Mouse (Mus musculus) ES-Bruce4 (cell line): ENCODE measurements at regions not wholly inside any gene's neighbourhood (a gene's known extent, or its start where the extent isn't known, plus 50 kb on each side); places are given as distances from the start of the nearest gene placed in this dataset.

Experiments
- CTCF ChIP-seq: IDR thresholded peaks from one replicate; pipeline ENCODE4 v1.8.1; 2011; ENCODE audit warnings: low read depth, low read length
- EP300 ChIP-seq: IDR thresholded peaks from 2 replicates; pipeline ENCODE4 v1.6.1; 2011; ENCODE audit warnings: low read depth, low read length; ENCODE audit not compliant: insufficient read depth
- POLR2A ChIP-seq: IDR thresholded peaks from one replicate; pipeline ENCODE4 v1.8.1; 2011; ENCODE audit warnings: low read length; ENCODE audit not compliant: insufficient read depth

- TF ChIP-seq POLR2A, result no peak
- TF ChIP-seq EP300, result no peak
- no peak for TF ChIP-seq CTCF
These were observed 72.0 kb upstream of the Nkx1-1 start for GRCm38 (mm10) chr5:33505786-33506185.
